Mouse (Mus musculus) kidney, adult 2 months (tissue): ENCODE measurements around the gene Atmin. TPM values are rescaled to one million over a fixed set of nuclear protein-coding genes. Genes with fewer than 3 reads are reported as not detected.
A peak's percentile ranks its signal among the peaks of the same experiment; 100 is the strongest.

Experiments
- DNase-seq: peaks from one replicate; pipeline ENCODE4 v3.0.0; 2021
- H3K27ac ChIP-seq: fragments of 200-500 bp; 2 replicates; pipeline ENCODE4 v1.5.1; 2012; ENCODE audit warnings: low read depth, low read length, control low read depth, inconsistent platforms; ENCODE audit not compliant: insufficient read depth
- H3K27me3 ChIP-seq: fragments of 200-500 bp; replicated peaks from 2 replicates; pipeline ENCODE4 v1.6.1; 2012; ENCODE audit warnings: mild to moderate bottlenecking, moderate library complexity, low read length, inconsistent platforms; ENCODE audit not compliant: control insufficient read depth, insufficient read depth
- H3K36me3 ChIP-seq: fragments of 200-500 bp; 2 replicates; pipeline ENCODE4 v1.6.1; 2012; ENCODE audit warnings: mild to moderate bottlenecking, moderate library complexity, low read length, inconsistent platforms; ENCODE audit not compliant: control insufficient read depth, insufficient read depth
- H3K4me1 ChIP-seq: fragments of 200-500 bp; 2 replicates; pipeline ENCODE4 v1.6.1; 2011; ENCODE audit warnings: low read length; ENCODE audit not compliant: control insufficient read depth, insufficient read depth
- H3K4me3 ChIP-seq: fragments of 200-500 bp; 2 replicates; pipeline ENCODE4 v1.5.1; 2011; ENCODE audit warnings: mild to moderate bottlenecking, low read depth, low read length, control low read depth; ENCODE audit not compliant: insufficient read depth
- CTCF ChIP-seq: fragments of 200-500 bp; conservative IDR thresholded peaks from 2 replicates; pipeline ENCODE4 v1.5.1; 2011; ENCODE audit warnings: low read depth, mild to moderate bottlenecking, control low read depth, low read length, moderate library complexity, mixed read lengths; ENCODE audit not compliant: insufficient read depth, insufficient read length
- POLR2A ChIP-seq: fragments of 200-500 bp; IDR thresholded peaks from one replicate; pipeline ENCODE4 v1.6.1; 2011; ENCODE audit warnings: low read depth, low read length, control low read depth
- WGBS: fragments of 180-500 bp; shearing (Covaris S2); methylation state at CpG from one replicate; pipeline ENCODE4 v1.1.7; 2018; 5-methylcytosine and 5-hydroxymethylcytosine counted together
- polyA plus RNA-seq: library from polyadenylated mRNA; depleted of rRNA; stranded (reverse); fragments of >200 nt; gene quantifications from 2 replicates; pipeline ENCODE4 v1.2.3, GENCODE M21; 2012

Gene Atmin
- polyA plus RNA-seq, 1 experiment: 15.9 TPM

- WGBS: under 1% methylated on average over 57 of the region's 57 CpGs
- Histone ChIP-seq H3K27ac (peak within 1 kb of the TSS; percentile 93), H3K36me3 (no peaks in the 10 kb centered on the region), H3K4me3 (peak within 1 kb of the TSS; percentile 84), H3K4me1 (peaks cover 3% of the 10 kb centered on the region; the same call in 1 of the 2 replicates), H3K27me3 (no peaks in the 10 kb centered on the region)
- TF ChIP-seq CTCF (no peak), POLR2A (peak; percentile 83)
- peak; percentile 94 for DNase-seq
These were observed 21.7 kb upstream of the Atmin start, which contains the start of the genes Cmc2 and Cenpn for GRCm38 (mm10) chr8:116921337-116922059. Gene Cmc2, minus strand, starts transcription at chr8:116921455. Gene Cenpn, plus strand, starts transcription at chr8:116921730.

GRCm38 (mm10) chr8:116922060-116922757 lies 21.0 kb upstream of the Atmin start:
- DNase-seq: no peak
- peaks cover 3% of the 10 kb centered on the region; the same call in 1 of the 2 replicates for H3K4me1 ChIP-seq
- 17% methylated on average over 17 of the region's 17 CpGs for WGBS
- H3K27ac ChIP-seq: peak overlapping the region; percentile 76
- H3K27me3 ChIP-seq: no peaks in the 10 kb centered on the region
- H3K4me3 ChIP-seq: peak overlapping the region; percentile 84
- no peaks in the 10 kb centered on the region for H3K36me3 ChIP-seq
- TF ChIP-seq CTCF (no peak), POLR2A (no peak)

DNA sequence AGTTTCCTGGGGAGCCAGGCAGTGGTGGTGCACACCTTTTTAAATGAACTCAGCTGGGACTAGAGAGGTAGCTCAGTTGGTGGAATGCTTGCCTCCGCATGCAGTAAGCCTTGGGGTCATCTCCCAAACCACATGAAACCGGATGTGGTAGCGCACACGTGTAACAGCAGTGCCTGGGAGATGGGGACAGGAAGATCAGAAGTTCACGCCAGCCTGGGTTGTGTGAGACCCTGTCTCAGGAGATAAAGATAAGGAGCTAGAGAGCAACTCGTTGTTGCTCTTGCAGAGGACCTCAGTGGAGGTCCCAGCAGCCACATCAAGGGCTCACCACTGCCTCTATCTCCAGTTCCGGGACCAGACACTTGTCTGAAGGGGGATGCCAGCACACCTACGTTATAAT lies 19.7 kb upstream of the Atmin start:
- no peak for DNase-seq
- TF ChIP-seq POLR2A: no peak

DNA sequence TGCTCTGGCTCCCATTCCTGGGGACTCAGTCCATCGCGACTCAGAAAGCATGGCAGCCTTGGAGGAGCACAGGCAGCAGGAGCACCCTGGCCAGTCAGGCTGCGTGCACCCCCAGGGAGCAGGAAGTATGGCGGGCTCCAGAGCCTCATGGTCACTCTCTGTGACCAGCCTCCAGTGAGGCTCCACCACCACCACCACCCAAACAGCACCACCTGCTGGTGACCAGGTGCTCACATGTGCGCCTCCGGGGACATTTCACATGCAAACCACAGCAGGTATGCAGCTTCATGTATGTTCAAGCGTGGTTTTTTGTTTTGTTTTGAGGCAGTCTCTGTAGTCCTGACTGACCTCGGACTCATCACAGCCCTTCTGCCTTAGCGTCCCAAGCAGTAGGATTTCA lies 15.3 kb upstream of the Atmin start:
- peak; percentile 38 for DNase-seq
- Histone ChIP-seq H3K27me3 (no peaks in the 10 kb centered on the region), H3K4me3 (no peak overlapping the region), H3K4me1 (no peaks in the 10 kb centered on the region), H3K36me3 (no peaks in the 10 kb centered on the region), H3K27ac (no peak overlapping the region)
- 86% methylated on average over 9 of the region's 9 CpGs for WGBS
- TF ChIP-seq CTCF (peak; percentile 63), POLR2A (no peak)

More for the DNA sequence above, 19.7 kb upstream of the Atmin start:
- 84% methylated on average over 8 of the region's 8 CpGs for WGBS
- Histone ChIP-seq H3K4me1 (peaks cover 3% of the 10 kb centered on the region; the same call in 1 of the 2 replicates), H3K36me3 (no peaks in the 10 kb centered on the region), H3K4me3 (no peak overlapping the region), H3K27ac (no peak overlapping the region), H3K27me3 (no peaks in the 10 kb centered on the region)

DNA sequence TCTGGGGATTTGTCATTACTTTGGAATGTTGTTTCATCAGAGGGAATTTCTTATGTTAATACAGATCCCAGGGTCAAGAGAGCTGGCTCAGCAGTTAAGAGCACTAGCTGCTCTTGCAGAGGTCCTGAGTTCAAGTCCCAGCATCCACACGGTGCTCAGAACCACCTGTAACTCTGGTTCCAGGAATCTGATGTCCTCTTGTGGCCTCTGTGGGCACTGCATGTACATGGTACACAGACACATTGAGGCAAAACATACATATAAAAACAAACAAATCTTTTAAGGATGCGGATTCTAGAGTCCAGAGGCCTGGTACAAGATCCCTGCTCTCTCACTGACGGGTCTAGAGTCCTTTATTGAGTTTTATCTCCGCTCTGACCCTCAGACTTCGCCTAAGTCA lies 14.6 kb upstream of the Atmin start:
- TF ChIP-seq CTCF (no peak), POLR2A (no peak)
- Histone ChIP-seq H3K4me3 (no peak overlapping the region), H3K4me1 (no peaks in the 10 kb centered on the region), H3K36me3 (no peaks in the 10 kb centered on the region), H3K27ac (no peak overlapping the region), H3K27me3 (no peaks in the 10 kb centered on the region)
- 93% methylated on average over 5 of the region's 5 CpGs for WGBS
- DNase-seq: no peak

DNA sequence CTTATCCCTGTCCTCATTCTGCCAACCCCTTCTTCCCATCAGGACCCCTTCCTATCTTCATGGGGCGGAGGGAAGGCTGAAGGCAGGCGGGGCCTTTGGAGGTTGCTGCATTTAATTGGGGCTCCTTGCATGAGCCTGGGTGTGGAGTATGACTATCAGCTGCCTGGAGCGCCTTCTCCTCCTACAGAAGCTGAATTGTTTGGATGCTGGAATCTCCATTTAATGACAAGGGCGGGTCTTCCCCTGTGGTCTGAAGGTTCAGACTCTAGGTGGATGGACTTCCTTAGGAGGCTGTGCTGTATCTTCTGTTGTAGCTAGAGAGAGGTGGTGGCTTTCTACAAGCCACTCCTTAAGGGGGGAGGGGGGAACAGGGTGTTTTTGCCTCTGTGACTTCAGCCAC lies 8.2 kb upstream of the Atmin start:
- Histone ChIP-seq H3K4me1 (no peaks in the 10 kb centered on the region), H3K27me3 (no peaks in the 10 kb centered on the region), H3K4me3 (no peak overlapping the region), H3K27ac (no peak overlapping the region), H3K36me3 (no peaks in the 10 kb centered on the region)
- no peak for DNase-seq
- no peak for TF ChIP-seq CTCF
- TF ChIP-seq POLR2A: no peak
- WGBS: 96% methylated on average over 4 of the region's 4 CpGs

GRCm38 (mm10) chr8:116935506-116935905 lies 7.7 kb upstream of the Atmin start:
- Histone ChIP-seq H3K4me1 (no peaks in the 10 kb centered on the region), H3K27me3 (no peaks in the 10 kb centered on the region), H3K36me3 (no peaks in the 10 kb centered on the region), H3K4me3 (no peak overlapping the region), H3K27ac (no peak overlapping the region)
- TF ChIP-seq CTCF: no peak
- TF ChIP-seq POLR2A: no peak
- 93% methylated on average over 6 of the region's 6 CpGs for WGBS
- DNase-seq: no peak
